Mouse (Mus musculus): ENCODE data around the gene Ift43.

DNA sequence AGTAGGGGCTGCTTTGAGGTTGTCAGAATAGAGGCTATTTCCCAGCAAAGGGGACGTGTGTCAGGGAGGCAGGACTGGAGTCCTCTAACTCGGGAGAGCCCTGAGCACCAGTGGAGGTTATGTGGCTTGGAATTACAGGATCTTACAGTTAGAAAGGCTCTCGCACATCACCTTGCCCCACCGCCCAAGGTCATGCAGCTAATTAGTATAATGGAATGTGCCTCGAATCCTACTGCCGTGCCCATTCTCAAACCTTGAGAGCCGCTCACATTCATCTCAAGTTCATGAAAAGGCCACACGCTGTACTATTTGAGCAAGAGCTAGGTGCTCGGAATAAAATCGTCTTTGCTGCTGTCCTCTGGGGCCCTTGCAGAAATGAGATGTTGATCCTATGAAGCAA, 47.4 kb downstream of the Ift43 start:
- no peak for TF ChIP-seq GATA1 (IDR thresholded peaks at IDR 0.05; ENCODE audit: low read length)
- TF ChIP-seq TAL1 (IDR thresholded peaks at IDR 0.05; ENCODE audit: low read length) = no peak
